Mouse (Mus musculus): ENCODE measurements around the gene Tmem150c. TPM values are rescaled to one million over a fixed set of nuclear protein-coding genes. Genes with fewer than 3 reads are reported as not detected.

Gene Tmem150c
- polyA plus RNA-seq, 1 experiment from 2014 or later: 5.2 TPM

DNA sequence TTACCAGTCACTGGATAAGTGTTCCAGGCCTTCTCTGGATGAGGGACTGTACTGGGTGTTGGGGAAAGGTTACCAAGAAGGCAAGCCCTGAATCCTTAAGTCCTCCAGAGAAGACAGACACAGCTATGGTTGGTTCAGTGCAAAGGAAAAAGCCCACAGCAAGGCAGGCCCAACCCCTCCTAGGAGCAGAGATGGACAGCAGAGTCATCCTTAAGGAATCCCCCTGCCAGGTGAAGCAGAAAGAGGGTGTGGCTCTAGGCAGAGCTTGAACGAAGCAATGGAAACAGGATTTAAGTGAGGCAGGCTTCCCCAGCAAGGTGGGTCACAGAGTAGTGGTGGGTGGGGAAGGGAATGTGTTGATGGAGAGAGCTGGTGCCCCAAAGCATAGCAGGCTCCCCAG lies 35.1 kb downstream of the Tmem150c start:
- 36% methylated on average over 1 of the region's 1 CpGs for WGBS
- Histone ChIP-seq H3K27me3 (replicated peaks; ENCODE audit: control insufficient read depth, insufficient read depth, low read length) (0 out of 2 replicates have a peak, but pooled peaks cover 3% of the 10 kb centered on the region), H3K27ac (replicated peaks; ENCODE audit: low read depth, low read length) (no peak overlapping the region), H3K4me3 (ENCODE audit: low read depth, low read length) (no peak overlapping the region), H3K36me3 (ENCODE audit: control insufficient read depth, insufficient read depth, low read length) (no peaks in the 10 kb centered on the region), H3K4me1 (ENCODE audit: control insufficient read depth, insufficient read depth, low read length) (peaks cover 9% of the 10 kb centered on the region; the same call in 1 of the 2 replicates), H3K9ac (ENCODE audit: low read depth, low read length) (no peak overlapping the region), H3K9me3 (ENCODE audit: control insufficient read depth, low read length) (0 out of 2 replicates have a peak, but pooled peaks cover 4% of the 10 kb centered on the region), H3K4me2 (ENCODE audit: low read depth, low read length) (no peak overlapping the region)
- DNase-seq (ENCODE audit: low spot score) (no peak), ATAC-seq (ENCODE audit: low read depth) (no peak)

DNA sequence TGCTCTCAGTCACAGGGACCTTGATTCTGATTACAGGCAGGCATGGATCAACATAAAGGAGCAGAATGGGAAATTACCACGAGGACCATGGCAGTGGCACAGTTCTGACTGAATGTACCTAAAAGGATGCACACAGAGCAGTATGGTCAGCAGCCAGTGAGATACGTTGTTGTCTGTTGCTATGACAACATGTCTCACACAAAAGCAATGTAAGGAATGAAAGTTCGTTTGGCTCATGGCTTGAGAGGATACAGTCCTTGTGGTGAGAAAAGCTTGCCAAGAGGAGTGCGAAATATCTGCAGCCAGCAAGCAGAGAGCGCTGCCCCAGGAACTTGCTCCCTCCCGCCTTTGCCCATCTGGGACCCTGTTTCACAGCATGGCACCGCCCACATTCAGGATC lies 36.3 kb downstream of the Tmem150c start:
- Histone ChIP-seq H3K27me3 (replicated peaks; ENCODE audit: control insufficient read depth, insufficient read depth, low read length) (0 out of 2 replicates have a peak, but pooled peaks cover 3% of the 10 kb centered on the region), H3K36me3 (ENCODE audit: control insufficient read depth, insufficient read depth, low read length) (no peaks in the 10 kb centered on the region), H3K9ac (ENCODE audit: low read depth, low read length) (no peak overlapping the region), H3K4me2 (ENCODE audit: low read depth, low read length) (no peak overlapping the region), H3K4me3 (ENCODE audit: low read depth, low read length) (no peak overlapping the region), H3K4me1 (ENCODE audit: control insufficient read depth, insufficient read depth, low read length) (peaks cover 9% of the 10 kb centered on the region; the same call in 1 of the 2 replicates), H3K27ac (replicated peaks; ENCODE audit: low read depth, low read length) (no peak overlapping the region), H3K9me3 (ENCODE audit: control insufficient read depth, low read length) (0 out of 2 replicates have a peak, but pooled peaks cover 4% of the 10 kb centered on the region)
- 62% methylated on average over 7 of the region's 7 CpGs for WGBS
- ATAC-seq (ENCODE audit: low read depth) (no peak), DNase-seq (ENCODE audit: low spot score) (no peak)

DNA sequence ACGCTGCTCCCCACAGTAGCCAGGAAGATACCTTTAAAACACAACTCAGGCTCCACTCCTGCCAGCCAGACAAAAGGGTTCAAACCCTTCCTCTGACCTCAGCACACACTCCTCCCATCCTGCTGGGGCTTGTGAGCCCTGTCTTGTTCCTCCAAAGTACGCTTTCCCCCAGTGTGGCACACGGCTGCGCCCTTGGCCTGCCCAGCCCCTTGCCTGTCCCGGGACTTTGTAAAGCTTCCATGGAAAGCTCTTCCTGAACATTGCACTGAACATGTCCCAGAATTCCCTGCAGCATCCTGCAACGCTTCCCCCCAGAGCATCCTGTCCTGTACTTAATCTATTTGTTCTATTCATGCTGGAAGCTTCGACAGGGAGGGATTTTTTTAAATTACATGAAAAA lies 38.4 kb downstream of the Tmem150c start:
- Histone ChIP-seq H3K4me2 (ENCODE audit: low read depth, low read length) (peak overlapping the region; percentile 48), H3K9me3 (ENCODE audit: control insufficient read depth, low read length) (0 out of 2 replicates have a peak, but pooled peaks cover 4% of the 10 kb centered on the region), H3K9ac (ENCODE audit: low read depth, low read length) (no peak overlapping the region), H3K36me3 (ENCODE audit: control insufficient read depth, insufficient read depth, low read length) (no peaks in the 10 kb centered on the region), H3K4me1 (ENCODE audit: control insufficient read depth, insufficient read depth, low read length) (peaks cover 9% of the 10 kb centered on the region; the same call in 1 of the 2 replicates), H3K27ac (replicated peaks; ENCODE audit: low read depth, low read length) (no peak overlapping the region), H3K27me3 (replicated peaks; ENCODE audit: control insufficient read depth, insufficient read depth, low read length) (0 out of 2 replicates have a peak, but pooled peaks cover 3% of the 10 kb centered on the region), H3K4me3 (ENCODE audit: low read depth, low read length) (peak overlapping the region; percentile 14; the same call in 1 of the 2 replicates)
- WGBS: 37% methylated on average over 7 of the region's 7 CpGs
- no peak for DNase-seq (ENCODE audit: low spot score)
- ATAC-seq (ENCODE audit: low read depth): peak; percentile 39; the same call in 1 of the 2 replicates

DNA sequence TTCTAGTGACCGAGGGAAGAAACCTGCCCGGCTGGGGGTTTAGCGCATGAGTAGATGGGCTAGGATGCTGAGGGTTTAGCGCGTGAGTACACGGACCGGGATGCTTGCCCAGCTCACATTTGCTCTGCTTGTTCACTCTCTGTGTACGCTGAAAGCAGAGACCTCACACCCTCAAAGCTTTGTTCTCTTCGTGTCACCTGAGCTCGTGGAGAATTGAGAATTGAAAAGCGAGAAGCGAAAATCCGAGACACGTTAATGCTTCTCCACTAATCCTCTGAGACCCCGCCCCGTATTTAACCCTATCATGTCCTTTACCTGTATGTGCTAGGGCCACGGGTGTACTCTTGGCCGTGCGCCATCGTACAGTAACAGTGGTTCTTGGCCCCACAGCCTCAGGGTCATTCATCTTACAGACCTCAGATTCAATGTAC lies 38.9 kb downstream of the Tmem150c start:
- ATAC-seq (ENCODE audit: low read depth) (peak; percentile 87), DNase-seq (ENCODE audit: low spot score) (peak; percentile 83)
- no peaks in the 10 kb centered on the region for H3K36me3 ChIP-seq (ENCODE audit: control insufficient read depth, insufficient read depth, low read length)
- WGBS: 6% methylated on average over 20 of the region's 20 CpGs
- H3K4me3 ChIP-seq (ENCODE audit: low read depth, low read length): peak overlapping the region; percentile 14
- H3K4me2 ChIP-seq (ENCODE audit: low read depth, low read length): peak overlapping the region; percentile 48
- H3K27ac ChIP-seq (replicated peaks; ENCODE audit: low read depth, low read length): no peak overlapping the region
- 0 out of 2 replicates have a peak, but pooled peaks cover 4% of the 10 kb centered on the region for H3K9me3 ChIP-seq (ENCODE audit: control insufficient read depth, low read length)
- H3K27me3 ChIP-seq (replicated peaks; ENCODE audit: control insufficient read depth, insufficient read depth, low read length): 0 out of 2 replicates have a peak, but pooled peaks cover 3% of the 10 kb centered on the region
- peaks cover 9% of the 10 kb centered on the region; the same call in 1 of the 2 replicates for H3K4me1 ChIP-seq (ENCODE audit: control insufficient read depth, insufficient read depth, low read length)
- no peak overlapping the region for H3K9ac ChIP-seq (ENCODE audit: low read depth, low read length)

DNA sequence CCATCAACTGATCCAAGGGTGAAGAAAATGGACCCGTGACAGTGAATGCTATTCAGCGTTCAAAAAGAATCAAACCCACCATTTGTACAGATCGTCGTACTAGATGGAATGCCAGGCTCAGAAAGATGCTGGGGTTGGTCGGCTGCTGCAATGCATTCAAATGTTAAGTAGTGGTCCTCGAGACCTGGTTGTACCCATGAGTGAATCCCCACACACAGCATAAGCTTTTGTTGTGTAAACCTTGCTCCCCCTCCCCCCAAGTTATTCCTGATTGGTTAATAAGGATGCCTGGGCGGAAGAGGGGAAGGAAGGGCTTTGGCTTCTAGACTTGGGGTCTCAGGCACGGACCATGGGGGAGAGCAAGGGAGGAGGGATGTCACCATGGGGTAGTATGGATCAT lies 40.3 kb downstream of the Tmem150c start:
- Histone ChIP-seq H3K36me3 (ENCODE audit: control insufficient read depth, insufficient read depth, low read length) (no peaks in the 10 kb centered on the region), H3K9ac (ENCODE audit: low read depth, low read length) (no peak overlapping the region), H3K4me3 (ENCODE audit: low read depth, low read length) (no peak overlapping the region), H3K4me2 (ENCODE audit: low read depth, low read length) (no peak overlapping the region), H3K9me3 (ENCODE audit: control insufficient read depth, low read length) (0 out of 2 replicates have a peak, but pooled peaks cover 4% of the 10 kb centered on the region), H3K27ac (replicated peaks; ENCODE audit: low read depth, low read length) (no peak overlapping the region), H3K4me1 (ENCODE audit: control insufficient read depth, insufficient read depth, low read length) (peaks cover 9% of the 10 kb centered on the region; the same call in 1 of the 2 replicates), H3K27me3 (replicated peaks; ENCODE audit: control insufficient read depth, insufficient read depth, low read length) (0 out of 2 replicates have a peak, but pooled peaks cover 3% of the 10 kb centered on the region)
- WGBS: 52% methylated on average over 8 of the region's 8 CpGs
- DNase-seq (ENCODE audit: low spot score) (no peak), ATAC-seq (ENCODE audit: low read depth) (no peak)

DNA sequence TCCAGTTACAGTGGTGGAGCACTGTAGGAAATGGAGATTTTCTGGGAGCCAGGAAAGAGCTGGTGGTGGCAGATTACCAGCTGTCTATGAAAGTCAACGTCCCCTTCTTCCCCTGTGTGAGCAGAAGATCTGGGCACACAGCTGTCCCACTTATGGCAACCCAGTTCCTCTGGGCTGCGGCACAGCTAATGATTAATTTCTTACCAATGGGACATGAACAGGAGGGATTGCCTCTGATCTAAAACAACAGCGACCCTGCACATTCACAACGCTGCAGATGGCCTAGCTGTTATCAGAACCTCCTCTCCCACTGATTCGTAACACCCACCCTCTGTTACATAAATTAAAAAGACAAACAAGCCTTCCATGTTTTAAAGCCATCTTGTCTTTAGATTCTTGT lies 46.2 kb downstream of the Tmem150c start:
- DNase-seq (ENCODE audit: low spot score) (no peak), ATAC-seq (ENCODE audit: low read depth) (no peak)
- Histone ChIP-seq H3K4me1 (ENCODE audit: control insufficient read depth, insufficient read depth, low read length) (no peaks in the 10 kb centered on the region; the same call in 1 of the 2 replicates), H3K4me3 (ENCODE audit: low read depth, low read length) (no peak overlapping the region), H3K36me3 (ENCODE audit: control insufficient read depth, insufficient read depth, low read length) (no peaks in the 10 kb centered on the region), H3K9me3 (ENCODE audit: control insufficient read depth, low read length) (no peaks in the 10 kb centered on the region), H3K27ac (replicated peaks; ENCODE audit: low read depth, low read length) (no peak overlapping the region), H3K4me2 (ENCODE audit: low read depth, low read length) (no peak overlapping the region), H3K9ac (ENCODE audit: low read depth, low read length) (no peak overlapping the region), H3K27me3 (replicated peaks; ENCODE audit: control insufficient read depth, insufficient read depth, low read length) (no peaks in the 10 kb centered on the region)
- 64% methylated on average over 5 of the region's 5 CpGs for WGBS

DNA sequence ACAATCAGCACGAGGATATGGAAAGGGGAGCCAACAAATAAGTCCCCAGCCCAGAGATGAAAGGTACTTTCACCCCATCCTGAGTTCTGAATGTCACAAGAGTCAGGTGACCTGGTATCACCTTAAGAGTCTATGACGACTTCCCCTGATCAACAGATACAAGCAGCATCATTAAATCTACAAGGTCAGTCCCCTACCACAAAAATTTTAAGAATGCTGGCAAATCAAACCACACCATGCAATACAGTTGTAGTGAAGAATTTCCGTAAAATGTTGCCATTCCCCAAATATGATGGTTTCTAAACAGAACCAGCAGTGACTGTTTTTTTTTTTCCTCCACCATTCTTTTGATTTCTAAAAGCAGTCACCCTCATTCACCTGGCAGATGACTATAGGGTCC lies 49.0 kb downstream of the Tmem150c start:
- Histone ChIP-seq H3K4me1 (ENCODE audit: control insufficient read depth, insufficient read depth, low read length) (no peaks in the 10 kb centered on the region; the same call in 1 of the 2 replicates), H3K36me3 (ENCODE audit: control insufficient read depth, insufficient read depth, low read length) (no peaks in the 10 kb centered on the region), H3K27me3 (replicated peaks; ENCODE audit: control insufficient read depth, insufficient read depth, low read length) (no peaks in the 10 kb centered on the region), H3K27ac (replicated peaks; ENCODE audit: low read depth, low read length) (no peak overlapping the region), H3K9me3 (ENCODE audit: control insufficient read depth, low read length) (no peaks in the 10 kb centered on the region), H3K4me3 (ENCODE audit: low read depth, low read length) (no peak overlapping the region), H3K9ac (ENCODE audit: low read depth, low read length) (no peak overlapping the region), H3K4me2 (ENCODE audit: low read depth, low read length) (no peak overlapping the region)
- DNase-seq (ENCODE audit: low spot score): no peak
- ATAC-seq (ENCODE audit: low read depth): no peak
- WGBS: 54% methylated on average over 3 of the region's 3 CpGs

DNA sequence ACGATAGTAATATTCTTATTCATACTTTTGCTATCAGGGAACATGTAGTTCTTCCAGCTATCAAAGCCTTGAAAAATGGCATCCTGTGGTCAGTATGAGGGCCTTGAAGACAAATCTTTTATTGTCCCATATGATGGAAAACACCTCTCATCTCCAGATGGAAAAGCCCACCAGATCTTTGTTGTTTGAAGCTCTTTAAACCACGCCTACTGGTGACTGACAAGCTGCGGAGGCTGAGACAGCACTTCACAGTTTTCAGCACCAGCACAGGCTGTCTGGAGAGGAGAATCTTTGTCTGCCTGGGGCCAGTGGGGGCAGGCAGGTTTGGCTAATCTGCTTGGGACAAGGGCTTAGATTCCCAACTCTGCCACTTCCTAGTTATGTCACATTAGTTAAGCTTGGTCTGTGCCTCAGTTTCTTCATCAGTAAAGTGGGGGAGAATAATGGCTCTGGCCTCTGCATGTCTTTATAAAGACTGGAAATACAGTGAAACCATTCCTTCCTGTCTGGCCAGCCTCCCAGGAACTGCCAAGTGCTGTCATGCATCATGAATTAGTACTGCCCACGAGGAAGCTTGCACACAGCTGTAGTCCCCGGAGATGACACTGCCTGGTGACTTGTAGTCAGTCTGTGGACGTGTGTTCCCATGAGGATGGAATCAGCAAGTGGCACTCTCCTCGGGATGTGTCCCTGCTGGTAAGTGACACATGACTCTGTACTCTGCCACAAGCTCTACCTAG lies 49.9 kb downstream of the Tmem150c start:
- Histone ChIP-seq H3K4me3 (ENCODE audit: low read depth, low read length) (no peak overlapping the region), H3K36me3 (ENCODE audit: control insufficient read depth, insufficient read depth, low read length) (no peaks in the 10 kb centered on the region), H3K9ac (ENCODE audit: low read depth, low read length) (no peak overlapping the region), H3K27ac (replicated peaks; ENCODE audit: low read depth, low read length) (no peak overlapping the region), H3K9me3 (ENCODE audit: control insufficient read depth, low read length) (no peaks in the 10 kb centered on the region), H3K4me1 (ENCODE audit: control insufficient read depth, insufficient read depth, low read length) (no peaks in the 10 kb centered on the region; the same call in 1 of the 2 replicates), H3K27me3 (replicated peaks; ENCODE audit: control insufficient read depth, insufficient read depth, low read length) (no peaks in the 10 kb centered on the region), H3K4me2 (ENCODE audit: low read depth, low read length) (no peak overlapping the region)
- DNase-seq (ENCODE audit: low spot score) (peak; percentile 58), ATAC-seq (ENCODE audit: low read depth) (no peak)
- WGBS: 51% methylated on average over 7 of the region's 7 CpGs

Data from embryonic facial prominence, embryonic 14.5 days (tissue).